Mouse (Mus musculus) naive thymus-derived CD4-positive, alpha-beta T cell, adult 5 months (primary cell): ENCODE data around the gene Cyth3. TPM values are rescaled to one million over a fixed set of nuclear protein-coding genes. Genes with fewer than 3 reads are reported as not detected.

Experiments
- polyA plus RNA-seq: library from polyadenylated mRNA; unstranded; fragments of 100-300 nt; shearing (Covaris generic); gene quantifications from one replicate; pipeline ENCODE4 v1.2.1, GENCODE M21; 2017

Cyth3 gene
- polyA plus RNA-seq: 55.9 TPM

DNA sequence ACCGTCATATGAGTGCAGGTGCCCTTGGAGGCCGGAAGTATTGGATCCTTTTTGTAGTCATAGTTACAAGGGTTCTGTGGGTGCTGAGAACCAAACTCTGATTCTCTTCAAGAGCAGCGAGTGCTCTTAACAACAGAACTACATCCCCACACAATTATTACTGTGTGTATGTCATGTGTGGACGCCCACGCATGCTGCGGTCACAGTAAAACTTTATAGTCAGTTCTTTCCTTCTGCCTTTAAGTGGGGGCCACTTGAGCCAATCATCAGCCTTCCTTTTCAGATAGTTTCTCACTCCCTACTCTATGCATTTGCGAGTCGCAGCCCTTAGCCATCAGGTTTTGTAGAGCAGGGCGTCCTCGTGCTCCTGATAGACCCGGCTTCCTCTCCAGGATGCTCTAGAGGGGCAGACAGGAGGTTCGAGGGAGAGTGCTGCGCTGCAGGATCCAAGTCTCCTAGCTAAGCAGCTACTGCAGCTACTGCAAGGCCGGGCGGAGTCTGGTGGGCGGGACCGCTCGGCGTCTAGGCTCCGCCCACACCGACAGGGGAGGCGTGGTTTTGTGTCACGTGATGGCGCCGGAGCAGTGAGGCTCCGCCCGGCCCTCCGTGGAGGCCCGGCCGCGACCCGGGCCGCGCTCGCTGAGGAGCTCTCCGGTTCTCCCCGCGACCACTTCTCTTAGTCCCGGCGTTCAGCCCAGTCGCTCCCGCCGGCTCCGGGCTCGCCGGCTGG lies at the start of gene Cyth3:
Gene Cyth3 (plus strand): TSS at position 555 of the 730 bp plus-strand sequence.

GRCm38 (mm10) chr5:143732180-143732891 lies 110.1 kb downstream of the Cyth3 start, which contains the start of gene Usp42:
Gene Usp42 (minus strand): TSS chr5:143732280.

Other genes starting within 250 kb of the Cyth3 start
- 25.6 TPM for gene Kdelr2, start 218.6 kb upstream of the Cyth3 start, polyA plus RNA-seq
- 6.0 TPM for gene Daglb, start 157.9 kb upstream of the Cyth3 start, polyA plus RNA-seq
- 597 TPM for gene Rac1, start 94.4 kb upstream of the Cyth3 start, polyA plus RNA-seq
- 27.8 TPM for gene Usp42, start 109.8 kb downstream of the Cyth3 start, polyA plus RNA-seq
- gene Eif2ak1, start 195.3 kb downstream of the Cyth3 start, polyA plus RNA-seq: 50.1 TPM